Mouse (Mus musculus): ENCODE measurements around the gene Gal.

DNA sequence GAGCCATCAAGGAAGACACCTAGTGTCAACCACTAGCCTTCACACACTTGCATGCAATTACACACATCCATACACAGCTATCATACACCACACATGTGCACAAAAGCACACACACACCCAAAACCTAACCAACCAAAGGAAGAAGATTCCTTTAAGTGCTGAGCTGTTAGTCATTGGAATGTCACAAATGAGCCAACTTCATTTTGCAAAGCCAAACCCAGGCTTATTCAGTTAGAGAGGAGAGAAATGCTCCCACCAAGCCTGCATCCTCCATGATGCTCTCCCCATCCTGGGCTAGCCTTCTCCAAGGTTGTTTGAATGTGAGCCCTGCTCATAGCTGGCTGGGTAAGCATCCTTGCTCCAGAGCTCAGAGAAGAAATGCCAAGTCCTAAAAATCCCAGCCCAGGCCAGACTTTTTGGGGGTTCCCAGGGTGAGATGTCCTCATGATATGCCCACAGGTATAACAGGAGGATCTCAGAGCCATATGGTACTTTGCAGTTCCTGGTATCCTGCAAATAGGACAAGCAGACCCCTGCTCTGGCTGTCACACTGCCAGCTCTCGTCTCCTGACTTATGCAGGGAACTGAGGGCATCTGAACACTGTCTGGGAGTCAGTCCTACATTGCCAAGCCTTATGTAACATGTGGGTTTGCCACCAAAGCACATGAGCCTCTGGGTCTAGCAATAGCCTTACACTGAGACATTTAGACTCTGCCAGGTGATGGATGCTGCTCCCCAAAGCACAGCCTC is 8.6 kb downstream of the Gal start:
- TF ChIP-seq EP300 (IDR thresholded peaks at IDR 0.05; ENCODE audit: low read depth) (no peak), CTCF (IDR thresholded peaks at IDR 0.05; ENCODE audit: low read depth) (no peak)

Measured in liver, postnatal 0 days (tissue).